Mouse (Mus musculus) heart, postnatal 10 days (tissue): ENCODE results near the gene Slc2a6. TPM values are rescaled to one million over a fixed set of nuclear protein-coding genes. Genes with fewer than 3 reads are reported as not detected.

Experiments
- DNase-seq, 2 experiments: peaks; one replicate each; pipeline ENCODE4 v3.0.0; 2021
- intact Hi-C: fragments of 180-260 bp; cut with DNase I; formaldehyde crosslinking; loops from one replicate; pipeline ENCODE4 v1.15.1; 2025
- total RNA-seq, 2 experiments: library from RNA; stranded (reverse); gene quantifications; 2 replicates each; pipeline ENCODE4 v1.2.3; 2021

Slc2a6 gene
- total RNA-seq = under 1 TPM in 1 of 2 experiments, not detected in 1; 0.14 TPM

DNA sequence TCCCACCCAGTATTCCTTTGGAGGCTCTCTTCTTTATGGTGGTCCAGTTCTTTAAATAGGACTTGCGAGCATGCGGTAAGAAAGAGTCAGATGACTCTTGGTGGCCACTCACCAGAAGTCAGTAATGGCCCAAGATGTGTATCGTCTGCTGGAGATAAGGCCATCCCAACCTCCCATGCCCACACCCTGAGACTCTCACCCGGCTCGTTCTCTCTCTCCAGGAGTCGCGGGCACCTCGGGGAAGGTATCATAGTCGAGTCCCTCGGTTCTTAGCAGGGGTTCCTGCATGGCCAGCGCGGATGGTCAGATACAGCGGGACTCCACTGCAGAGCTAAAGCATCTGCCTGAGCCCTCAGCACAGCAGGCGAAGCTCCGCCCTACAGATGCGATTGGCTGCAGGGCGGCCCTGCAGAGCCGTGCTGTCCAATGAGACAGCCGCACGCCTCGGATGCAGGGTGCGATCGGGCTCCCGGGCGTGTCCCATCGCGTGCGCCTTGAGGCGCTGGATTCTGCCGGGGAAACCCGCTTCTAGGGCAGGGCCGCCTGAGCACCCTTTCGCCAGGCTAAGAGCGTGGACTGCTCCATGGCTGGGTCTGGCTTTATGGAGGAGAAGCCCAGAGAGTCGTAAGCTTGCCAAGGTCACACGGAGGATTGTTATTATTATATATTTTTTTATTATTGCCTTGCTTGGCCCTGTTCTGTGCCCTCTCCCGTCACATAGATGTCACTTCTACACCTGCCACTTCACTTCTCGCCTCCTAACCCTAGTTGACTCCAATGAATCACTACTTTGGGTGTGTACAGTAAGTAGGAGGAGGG is at the start of gene Slc2a6:
Gene Slc2a6 (minus strand): TSS at position 381 of the 819 bp plus-strand sequence.
- intact Hi-C loops = no loop called here

DNA sequence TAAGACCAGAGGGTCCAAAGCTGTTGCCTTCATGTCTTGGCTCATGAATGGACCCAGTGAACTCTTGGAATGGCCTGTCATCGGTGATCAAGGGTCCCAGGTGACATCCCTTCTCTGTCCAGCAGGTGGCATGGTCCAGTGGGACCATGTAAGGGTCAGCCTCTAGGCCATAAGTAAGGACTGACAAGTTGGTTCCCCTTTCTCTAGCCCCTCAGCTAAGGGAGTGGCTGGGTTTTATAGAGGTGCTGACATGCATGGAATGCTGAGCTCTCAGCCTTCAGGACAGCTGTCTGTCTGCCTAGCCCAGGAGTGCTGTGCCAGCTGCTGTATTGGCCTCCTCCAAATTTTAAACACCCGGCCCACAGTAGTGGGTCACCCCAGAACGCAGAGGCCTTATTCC is 47.7 kb upstream of the Slc2a6 start:
- intact Hi-C loops = loop anchor here (2.0 kb wide), 1 partner anchor 159 kb away; no protein-coding TSS in a partner anchor
- DNase-seq = peak; percentile 58 to 77

More for the DNA sequence above, at the start of gene Slc2a6:
- DNase-seq = peak; percentile 87

DNA sequence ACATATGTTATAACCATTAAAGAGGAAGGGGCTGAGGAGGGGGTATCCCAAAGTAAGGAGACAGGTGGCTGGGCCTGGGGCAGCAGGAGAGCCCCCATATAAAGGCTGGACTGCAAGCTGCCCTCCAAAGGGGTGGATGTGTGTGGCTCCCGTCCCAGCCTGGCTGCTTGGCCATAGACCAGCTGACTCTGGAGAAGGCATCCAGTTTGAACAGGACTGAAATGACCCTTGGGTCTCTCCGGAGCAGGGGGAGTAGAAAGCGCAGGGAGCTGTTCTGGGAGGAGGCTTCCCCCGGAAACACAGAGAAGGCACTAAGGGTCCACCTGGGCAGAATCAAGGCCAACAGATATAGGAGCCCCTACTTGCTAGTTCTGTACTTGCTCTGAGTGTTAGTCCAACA is 47.0 kb upstream of the Slc2a6 start:
- intact Hi-C loops = loop anchor here (2.0 kb wide), 1 partner anchor 160 kb away; no protein-coding TSS in a partner anchor
- peak; percentile 85 for DNase-seq

DNA sequence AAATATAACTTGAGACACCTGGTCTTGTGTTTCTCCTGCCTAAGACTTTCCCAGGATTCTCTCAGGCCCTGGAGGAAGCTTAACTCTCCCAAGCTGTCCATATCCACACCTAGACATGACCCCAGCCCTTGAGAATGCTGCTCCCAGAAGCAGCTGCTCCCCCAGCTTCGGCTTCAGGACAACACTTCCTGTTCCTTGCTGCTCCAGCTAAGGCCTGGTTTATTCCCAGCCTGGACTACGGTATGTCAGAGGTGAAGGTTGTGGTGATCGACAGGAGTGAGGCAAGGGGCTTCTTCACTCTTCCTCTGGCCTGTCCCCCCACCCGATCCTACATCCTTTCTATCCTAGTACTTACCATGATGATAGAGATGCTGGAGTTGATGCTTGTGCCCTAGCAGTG is 45.6 kb upstream of the Slc2a6 start:
- no peak for DNase-seq
- intact Hi-C loops = no loop called here

DNA sequence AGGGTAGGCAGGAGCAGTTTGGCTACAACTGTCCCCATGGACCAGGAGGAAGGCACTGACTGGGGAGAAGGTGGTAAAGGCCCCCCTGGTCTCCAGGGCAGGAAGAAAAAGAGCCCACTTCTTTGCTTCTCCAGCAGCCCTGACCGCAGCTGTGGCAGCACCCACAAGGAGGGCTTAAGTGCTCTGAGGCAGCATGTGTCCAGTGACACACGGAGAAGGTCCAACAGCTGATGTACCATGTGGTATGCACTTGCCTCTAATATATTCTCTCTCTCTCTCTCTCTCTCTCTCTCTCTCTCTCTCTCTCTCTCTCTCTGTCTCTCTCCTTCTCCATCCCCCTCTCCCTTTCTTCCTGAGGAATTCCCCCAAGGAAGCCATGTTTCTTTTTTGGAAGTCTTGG is 44.2 kb upstream of the Slc2a6 start, which contains the start of gene Mymk:
Gene Mymk (minus strand): TSS at position 202 of the 400 bp plus-strand sequence.
- intact Hi-C loops = no loop called here

DNA sequence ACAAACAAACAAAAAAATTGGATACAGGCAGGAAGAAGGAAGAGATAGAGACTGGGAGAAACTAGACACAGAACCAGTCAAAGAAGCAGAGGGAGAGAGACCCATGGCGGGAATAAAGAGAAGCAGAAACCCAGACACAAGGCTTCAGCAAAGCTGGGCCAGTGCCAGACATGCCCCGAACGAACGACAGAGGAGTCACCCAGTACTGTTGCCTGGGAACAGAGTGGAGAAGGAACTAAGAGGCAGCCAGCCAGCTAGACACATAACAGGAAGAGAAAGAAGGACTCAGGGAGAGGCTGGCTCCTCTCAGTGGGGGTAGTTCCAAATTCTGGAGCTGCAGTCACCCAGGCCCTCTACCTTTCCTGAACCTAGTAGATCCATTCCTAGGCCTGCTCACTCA is 43.3 kb upstream of the Slc2a6 start:
- DNase-seq = peak; percentile 85 to 86
- intact Hi-C loops = no loop called here

More for the DNA sequence above, 44.2 kb upstream of the Slc2a6 start, which contains the start of gene Mymk:
- no peak for DNase-seq

DNA sequence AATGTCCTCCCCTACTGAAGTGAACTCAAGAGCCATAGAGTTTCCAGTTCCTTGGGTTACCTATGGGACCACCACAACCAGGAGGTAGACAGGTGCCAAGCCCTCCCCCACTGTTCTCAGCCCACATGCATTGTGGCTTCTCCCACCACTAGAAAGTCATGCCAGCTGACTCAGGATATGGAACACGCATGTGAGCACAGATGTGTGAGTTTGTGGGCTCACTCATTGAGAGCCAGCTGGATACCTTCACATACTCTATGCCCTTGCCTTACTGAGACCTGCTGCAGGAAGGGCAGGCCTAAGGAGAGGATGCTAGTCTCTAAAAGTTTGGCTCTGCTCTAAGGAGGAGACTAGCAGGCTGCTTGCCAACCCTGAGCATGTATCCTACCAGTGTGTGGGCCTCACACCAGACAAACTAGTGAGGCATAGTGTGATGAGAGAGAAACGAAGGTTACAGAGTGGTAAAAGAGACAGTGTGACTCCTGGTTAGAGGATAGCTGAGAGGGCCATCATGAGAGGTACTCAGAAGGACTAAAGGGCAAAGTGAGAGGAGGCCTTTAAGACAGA is 42.5 kb upstream of the Slc2a6 start:
- intact Hi-C loops = no loop called here
- no peak for DNase-seq

DNA sequence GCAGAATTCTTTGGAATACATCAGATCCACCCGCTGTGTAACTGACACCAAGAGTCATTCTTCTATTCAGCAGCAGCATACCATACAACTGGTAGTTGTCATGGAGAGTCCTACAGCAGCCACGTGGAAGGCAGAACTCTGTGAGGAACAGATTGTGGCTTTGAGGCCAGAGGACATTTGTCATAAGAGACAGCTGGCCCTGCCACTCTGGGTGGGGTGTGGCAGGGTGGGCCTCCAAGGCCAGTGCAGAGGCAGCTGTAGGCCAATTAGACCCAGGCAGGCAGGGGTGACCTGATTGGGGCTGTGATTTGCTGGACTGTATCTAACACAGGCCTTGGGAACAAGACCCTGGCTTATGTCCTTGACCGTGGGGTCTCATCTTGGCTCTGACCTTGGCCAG is 41.8 kb upstream of the Slc2a6 start:
- DNase-seq = no peak
- intact Hi-C loops = no loop called here

DNA sequence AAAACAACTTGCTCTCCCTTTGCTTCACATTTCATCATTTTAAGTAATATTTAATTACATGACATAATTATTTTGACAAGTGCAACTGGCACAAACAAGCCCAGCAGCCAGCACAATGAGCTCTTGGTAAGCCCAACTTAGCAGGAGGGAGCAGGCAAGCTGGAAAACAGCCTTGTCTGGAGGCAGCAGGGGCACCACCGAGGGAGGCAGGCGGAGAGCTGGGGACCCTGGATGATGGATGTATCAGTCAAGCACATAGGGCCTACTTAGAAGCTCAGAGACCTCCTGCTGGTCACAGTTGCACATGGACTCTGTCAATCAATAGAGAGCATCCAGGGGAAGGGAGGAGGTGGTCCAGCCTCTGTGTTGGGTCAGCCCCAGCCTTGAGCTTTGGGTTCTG is 40.2 kb upstream of the Slc2a6 start:
- intact Hi-C loops = no loop called here
- no peak for DNase-seq

DNA sequence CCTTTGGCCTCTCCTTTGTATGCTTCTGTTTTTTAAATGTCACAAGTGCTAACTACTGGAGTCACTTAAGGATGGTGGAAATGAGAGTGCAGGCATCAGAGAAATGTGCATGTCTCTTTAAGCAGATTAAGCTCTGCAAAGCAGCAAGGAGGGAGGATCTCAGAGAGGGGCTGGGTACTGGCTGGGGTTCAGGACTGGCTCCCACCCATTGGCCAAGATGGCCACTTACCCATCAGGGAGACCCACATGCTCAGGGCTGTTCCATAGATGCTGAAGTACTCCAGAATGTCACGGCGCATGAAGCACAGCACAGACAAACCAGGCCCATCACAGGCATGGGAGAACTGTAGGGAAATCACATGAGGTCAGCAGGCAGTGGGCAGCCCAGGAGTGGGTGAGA is 39.3 kb upstream of the Slc2a6 start:
- DNase-seq = no peak
- intact Hi-C loops = no loop called here

DNA sequence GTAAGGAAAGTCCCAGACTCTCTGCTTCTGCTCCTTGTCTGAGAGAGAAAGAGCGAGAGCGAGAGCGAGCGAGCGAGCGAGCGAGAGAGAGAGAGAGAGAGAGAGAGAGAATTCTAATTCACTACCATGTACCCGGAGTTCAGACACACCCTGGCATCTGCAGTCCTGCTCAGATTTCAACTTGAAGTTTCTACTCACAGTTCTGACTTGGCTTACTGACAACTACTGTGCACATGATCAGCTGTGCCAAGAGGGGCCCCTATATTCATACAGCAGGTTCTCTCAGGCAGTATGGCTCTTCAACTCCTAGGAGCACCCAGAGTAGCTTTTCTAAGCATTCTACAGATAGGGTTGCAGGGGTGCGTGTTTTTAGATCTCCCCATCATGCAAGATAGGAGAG is 31.4 kb upstream of the Slc2a6 start:
- no peak for DNase-seq
- intact Hi-C loops = no loop called here

DNA sequence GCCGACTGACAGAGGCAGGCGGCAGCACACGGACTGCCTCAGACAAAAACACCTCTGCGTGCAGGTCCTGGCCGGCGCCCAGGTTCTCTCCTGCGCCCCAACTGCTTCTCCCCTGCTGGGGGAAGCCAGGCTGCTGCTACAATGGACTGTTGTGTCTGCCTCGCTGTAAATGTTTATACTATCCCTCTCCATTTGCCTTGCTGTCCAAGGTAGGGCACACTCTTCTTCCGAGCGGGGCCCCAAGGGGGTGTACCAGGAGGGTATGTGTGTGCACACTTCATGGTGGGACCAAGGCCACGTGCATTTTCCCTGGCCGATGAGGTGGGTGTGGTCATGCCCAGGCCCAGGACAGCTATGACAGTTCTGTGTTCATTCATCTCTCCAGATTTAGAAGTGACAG is 31.0 kb upstream of the Slc2a6 start:
- intact Hi-C loops = no loop called here
- DNase-seq = no peak

DNA sequence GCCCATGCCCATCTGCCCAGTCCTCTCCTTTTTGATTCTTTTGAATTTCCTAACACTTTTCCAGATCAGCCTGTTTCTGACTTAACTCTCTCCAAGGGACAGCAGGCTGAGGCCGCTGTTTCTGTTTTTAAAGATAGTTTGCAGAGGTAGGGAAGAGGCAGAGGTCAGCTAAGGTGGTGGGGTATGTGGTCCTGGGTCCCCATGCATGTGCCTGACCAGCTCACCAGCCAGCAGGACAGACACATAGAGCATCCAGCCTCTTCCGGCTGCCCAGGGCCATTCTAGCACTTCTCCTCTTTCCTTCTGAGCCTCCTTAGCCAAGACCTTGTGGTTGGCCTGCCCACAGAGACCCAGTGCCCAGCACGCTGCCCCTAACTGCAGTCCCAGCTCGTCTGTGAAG is 30.5 kb upstream of the Slc2a6 start:
- intact Hi-C loops = no loop called here
- no peak for DNase-seq

DNA sequence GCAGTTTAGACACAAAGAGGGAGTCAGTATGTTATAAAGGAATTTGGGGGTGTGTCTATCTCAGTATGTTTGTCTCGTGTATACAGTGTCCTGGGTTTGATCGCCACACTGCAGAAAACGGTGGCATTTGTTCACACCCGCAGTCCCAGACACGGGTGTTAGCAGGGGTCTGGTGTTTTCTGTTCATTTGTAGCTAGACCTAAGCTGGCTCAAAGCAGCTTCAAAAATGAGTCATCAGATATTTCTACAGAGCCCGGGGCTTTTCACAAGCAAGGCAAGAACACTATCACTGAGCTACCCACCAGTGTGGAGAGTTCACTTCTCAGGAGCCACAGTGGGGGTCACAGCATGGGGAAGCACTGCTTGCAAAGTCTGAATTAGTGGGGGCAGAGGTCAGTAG is 21.6 kb upstream of the Slc2a6 start:
- DNase-seq = no peak
- intact Hi-C loops = no loop called here

DNA sequence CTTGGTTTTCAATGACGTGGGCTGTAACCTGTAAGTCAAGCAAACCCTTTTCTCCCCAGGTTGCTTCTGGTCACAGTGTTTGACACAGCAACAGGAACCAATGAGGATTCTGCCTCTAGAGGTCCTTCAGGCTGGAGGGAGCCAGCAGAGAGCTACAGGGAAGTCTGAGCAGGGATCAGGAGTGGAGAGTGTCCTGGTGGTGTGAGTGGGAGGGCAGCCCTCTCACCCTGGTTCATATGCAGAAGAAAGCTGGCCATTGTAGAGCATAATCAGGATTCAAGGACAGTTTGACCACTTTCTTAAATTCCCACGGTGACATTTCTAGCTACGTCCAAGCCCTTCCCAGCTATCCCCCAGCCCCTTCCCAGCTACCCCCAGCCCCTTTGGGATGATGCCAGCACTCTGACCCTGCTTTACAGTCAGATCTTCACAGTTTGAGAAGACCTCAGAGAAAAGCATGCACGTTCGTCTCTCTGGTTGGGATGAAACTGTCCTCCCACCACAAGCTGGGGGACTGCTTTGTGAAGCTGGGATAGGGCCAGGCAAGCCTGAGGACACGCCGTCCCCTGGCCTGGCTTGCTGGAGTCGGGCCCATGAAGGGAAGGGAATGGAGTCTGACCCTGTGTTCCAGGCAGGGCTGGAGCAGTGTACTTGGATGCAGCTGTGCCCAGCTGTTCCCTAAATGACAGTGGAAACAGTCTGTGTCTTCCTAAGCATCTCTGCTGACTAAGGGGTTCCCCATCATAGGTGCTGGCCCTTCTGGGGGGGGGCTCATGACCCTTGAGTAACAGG is 18.4 kb upstream of the Slc2a6 start:
- peak; percentile 91 for DNase-seq
- intact Hi-C loops = no loop called here

DNA sequence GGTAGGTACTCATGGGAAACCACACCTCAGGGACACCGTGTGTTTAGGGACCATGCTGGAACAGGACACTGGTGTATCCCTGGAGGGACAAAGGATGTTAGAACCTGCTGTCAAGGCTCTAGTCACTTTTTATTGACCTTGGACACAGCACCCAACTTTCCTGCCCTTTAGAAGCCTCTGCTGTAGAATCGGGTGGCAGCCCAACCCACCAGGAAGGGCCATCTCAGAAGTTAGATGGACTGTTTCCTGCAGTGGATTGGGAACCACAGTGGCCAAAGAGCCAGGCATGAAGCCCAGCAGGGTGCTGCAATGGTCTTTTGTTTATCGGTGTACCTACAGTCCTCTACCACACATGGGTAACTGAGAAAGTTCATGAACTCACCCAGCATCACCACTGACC is 16.8 kb upstream of the Slc2a6 start:
- peak in 1 of 2 experiments; percentile 26 for DNase-seq
- intact Hi-C loops = loop anchor here (5.0 kb wide), 1 partner anchor 78 kb away; no protein-coding TSS in a partner anchor

DNA sequence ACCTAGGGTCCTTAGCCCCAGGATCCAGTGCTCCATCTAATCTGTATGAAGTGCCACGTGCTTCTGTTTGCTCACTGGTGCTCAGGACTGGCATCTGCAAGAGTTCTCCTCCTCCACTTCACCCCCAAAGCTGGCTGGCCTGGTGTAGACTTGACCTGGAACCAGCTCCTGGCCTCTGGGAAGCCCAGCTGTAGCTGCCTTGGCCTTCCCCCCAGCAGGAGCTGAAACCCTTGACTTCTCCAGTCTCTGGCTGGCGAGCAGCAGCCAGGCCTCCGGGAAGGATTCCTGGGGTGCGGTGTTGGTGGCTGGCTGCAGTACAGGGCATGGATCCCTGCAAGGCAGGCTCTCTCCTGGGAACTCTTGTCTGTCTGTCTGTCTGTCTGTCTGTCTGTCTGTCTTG is 16.4 kb upstream of the Slc2a6 start:
- intact Hi-C loops = loop anchor here (5.0 kb wide), 1 partner anchor 78 kb away; no protein-coding TSS in a partner anchor
- DNase-seq = peak in 1 of 2 experiments; percentile 40

DNA sequence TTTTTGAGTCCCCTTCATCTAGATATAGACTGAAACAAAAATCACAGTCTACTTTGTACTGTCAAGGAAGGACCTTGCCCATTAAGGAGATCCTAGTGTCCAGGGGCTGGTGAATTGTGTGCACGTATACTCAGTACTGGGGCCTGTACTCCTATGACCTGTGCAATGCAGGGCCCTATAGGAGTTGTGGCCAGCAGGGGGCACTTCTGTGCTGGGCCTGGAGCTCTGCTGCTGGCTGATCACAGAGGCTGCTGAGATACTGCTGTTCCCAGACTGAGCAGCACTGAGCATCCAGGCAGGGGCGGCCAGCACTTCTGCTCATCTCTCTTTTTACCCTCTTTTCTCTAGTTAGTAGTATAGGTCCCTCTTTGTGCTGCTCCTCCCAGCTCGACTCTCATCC is 15.7 kb upstream of the Slc2a6 start:
- peak; percentile 92 to 93 for DNase-seq
- intact Hi-C loops = loop anchor here (1.0 to 5.0 kb wide), 2 partner anchors 79 to 194 kb away; no protein-coding TSS in a partner anchor

DNA sequence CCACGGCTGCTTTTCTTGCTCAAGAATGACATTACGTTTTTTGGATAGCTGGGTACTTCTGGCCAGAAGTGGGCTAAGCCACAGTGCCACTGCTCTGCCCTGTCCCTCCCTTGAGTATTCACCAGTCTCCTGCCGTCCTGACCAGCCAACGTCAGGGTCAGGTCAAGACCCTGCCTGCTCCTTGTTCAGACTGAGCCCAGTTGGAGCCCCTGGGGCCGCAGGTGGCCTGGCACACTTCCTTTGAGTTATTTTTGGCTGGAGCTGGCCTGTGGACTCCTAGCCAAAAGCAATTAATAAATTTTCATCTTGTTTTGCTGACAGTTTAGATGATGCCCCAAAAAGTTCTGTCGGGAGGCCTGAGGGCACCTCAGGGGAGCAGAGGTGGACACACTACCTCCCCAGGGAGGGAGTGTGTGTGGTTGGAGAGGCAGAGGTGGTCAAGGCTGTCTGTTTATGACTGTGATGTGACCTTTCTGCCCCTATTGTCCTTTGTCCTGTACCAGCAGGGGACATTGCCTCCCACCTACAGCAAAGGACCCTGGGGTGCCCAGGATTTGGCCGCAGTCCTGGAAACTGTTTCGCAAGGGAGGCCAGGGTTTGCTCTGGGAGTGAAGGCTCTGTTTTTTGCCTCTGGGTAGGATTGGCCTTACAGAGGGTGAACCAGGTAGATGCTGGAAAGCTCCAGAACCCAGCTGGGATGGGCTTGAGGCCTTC is 14.5 kb upstream of the Slc2a6 start:
- intact Hi-C loops = loop anchor here (5.0 kb wide), 1 partner anchor 80 kb away; no protein-coding TSS in a partner anchor
- DNase-seq = no peak

DNA sequence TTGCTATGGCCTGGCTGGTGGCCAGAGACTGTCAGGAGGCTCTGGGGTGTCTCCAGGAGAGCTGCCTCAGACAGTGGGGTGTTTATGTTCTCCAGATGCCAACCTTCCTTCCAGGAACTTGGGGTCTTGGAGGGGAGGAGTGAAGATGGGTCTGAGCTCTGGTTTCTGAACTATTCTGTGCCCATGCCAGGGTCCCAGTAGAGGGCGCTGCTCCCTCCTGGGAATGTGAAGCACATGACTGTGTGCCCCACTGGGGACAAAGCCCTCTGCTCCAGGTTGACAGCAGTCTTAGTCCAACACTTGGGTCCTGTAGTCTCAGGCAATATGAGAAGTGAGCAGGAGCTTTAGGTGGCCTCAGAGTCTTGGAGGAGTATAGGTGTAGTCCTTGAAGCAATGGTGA is 11.5 kb upstream of the Slc2a6 start:
- peak in 1 of 2 experiments; percentile 44 for DNase-seq
- intact Hi-C loops = loop anchor here (2.0 kb wide), 2 partner anchors 108 to 392 kb away; no protein-coding TSS in a partner anchor
